Mouse (Mus musculus) embryo, embryonic 10 days (tissue): Measurements from ENCODE around the gene Cd244a.

Source experiments
- DNase-seq: peaks from one replicate; pipeline ENCODE4 v3.0.0-alpha.2; 2015; ENCODE audit warnings: low spot score

Cd244a gene

DNA sequence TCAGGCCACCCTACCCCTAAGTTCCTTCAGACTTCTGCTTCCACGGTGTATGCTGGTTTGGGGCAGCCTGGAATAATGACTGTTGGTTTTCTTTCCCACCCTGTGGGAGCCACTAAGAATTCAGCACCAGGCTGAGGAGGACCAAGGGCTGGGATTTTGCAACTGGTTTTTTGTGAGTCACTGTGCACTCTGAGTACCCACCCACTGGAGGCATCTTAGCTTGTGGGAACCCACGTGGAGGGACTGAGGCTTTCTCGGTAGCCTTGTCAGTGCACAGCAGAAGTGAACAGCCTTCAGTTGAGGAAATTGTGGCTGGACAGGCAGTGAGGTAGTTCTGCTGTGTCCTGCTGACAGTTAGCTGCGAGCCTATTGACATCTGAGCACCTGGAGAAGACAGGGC, at the start of gene Cd244a:
TSS of gene Cd244a (plus strand) at position 296 of the 400 bp plus-strand sequence.
- DNase-seq, result no peak

DNA sequence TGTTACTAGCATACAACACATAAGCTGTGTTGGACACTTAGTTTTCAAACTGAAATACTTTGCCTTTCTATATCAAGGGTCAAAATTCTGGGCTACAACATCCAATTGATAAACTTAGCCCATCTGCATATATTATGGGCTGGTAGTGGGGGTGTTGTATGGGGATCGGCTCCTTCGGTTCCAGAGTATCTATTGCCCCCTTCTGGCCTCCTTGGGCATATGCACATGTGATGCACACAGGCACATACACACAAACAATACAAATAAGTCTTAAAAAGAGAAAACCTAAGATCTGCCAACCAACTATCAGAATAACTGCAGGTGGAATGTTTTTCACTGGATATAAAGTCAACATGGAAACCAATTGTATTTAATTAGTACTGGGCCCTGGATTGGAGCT, 45.8 kb upstream of the Cd244a start:
- no peak for DNase-seq

DNA sequence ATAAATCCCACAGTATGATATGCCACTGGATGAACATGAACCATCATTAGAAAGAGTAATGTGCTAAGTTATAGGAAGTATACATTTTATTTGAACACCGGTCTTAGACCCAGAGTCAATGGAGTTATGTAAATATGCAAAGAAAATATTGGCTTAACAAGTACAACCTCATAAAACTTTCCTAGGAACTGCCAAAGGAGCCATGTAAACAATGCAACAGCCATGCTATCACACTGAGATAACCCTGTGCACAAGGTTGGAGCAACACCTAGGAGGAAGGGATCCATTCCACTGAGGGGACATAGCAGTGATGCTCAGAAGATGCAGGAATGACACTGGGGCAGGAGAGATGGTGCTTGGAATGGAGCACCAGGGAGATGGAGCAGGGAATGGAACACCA, 45.2 kb upstream of the Cd244a start:
- no peak for DNase-seq

DNA sequence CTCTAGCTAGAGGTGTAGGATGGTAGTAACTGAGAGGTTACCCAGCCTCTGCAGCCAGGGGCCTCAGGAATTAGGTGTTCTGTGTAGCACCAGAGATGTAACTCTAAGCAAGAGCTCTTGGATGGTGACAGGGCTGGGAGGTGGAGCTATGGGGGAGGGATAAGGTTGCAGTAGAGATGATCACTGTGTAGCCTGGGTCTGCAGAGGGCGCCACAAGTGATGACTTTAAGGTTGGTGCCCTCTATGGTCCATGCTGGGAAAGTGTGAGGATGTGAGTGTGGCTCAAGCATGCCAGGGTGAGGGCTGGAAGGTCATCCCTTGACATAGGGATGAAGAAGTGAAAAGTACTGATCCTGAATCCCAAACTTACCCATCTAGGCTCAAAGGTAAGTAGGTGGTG, 44.0 kb upstream of the Cd244a start:
- DNase-seq, result no peak

DNA sequence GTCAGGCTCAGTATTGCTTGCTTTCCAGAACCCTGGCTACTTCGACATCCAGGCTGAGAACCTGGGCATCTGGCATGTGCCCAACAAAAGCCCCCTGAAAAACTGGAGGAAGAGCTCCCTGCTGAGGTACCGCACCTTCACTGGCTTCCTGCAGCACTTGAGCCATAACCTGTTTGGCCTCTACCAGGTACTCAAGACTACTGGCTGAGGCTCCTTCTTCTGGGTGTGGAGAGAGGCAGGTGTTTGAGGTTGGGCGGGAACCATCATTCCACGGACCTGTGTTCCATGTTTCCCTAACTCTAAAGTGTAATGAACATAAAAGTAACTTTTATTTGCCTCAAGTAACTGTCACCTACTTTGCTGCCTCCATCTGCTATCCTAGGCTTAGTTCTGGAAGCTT, 43.4 kb upstream of the Cd244a start:
- no peak for DNase-seq

DNA sequence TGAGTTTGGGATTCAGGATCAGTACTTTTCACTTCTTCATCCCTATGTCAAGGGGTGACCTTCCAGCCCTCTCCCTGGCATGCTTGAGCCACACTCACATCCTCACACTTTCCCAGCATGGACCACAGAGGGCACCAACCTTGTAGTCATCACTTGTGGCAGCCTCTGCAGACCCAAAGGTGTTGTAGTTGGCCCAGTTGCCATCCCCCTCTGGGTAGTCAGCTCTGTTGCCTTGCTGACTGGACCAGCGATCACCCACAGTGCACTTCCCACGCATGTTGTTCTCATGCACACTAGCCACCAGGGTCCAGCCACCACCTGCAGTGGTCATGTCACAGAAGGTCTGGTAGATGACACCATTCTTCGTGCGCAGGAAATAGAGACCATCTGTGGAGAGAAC, 27.6 kb upstream of the Cd244a start:
- no peak for DNase-seq

- no peak for DNase-seq
These were observed 26.2 kb upstream of the Cd244a start for GRCm38 (mm10) chr1:171532830-171533229.

GRCm38 (mm10) chr1:171534557-171534956, 24.4 kb upstream of the Cd244a start:
- no peak for DNase-seq

DNA sequence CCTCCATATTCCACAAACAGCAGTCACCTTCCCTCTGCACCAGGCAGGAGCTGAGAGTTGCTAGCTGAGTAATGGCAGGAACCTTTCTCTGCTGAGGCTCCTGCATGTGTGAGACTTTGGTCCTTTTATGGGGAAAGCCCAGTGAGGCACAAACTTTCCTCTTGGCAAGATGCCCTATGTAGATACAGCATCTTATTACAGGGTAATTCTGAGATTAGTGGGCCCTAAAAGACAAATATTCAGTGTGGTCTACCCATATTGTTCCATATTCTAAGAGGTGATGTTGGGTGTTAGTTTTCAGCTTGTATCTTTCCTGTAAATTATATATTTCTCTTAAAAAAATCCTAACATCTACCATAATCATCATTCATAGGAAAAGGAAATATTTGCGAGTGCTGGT, 23.8 kb upstream of the Cd244a start, which contains the start of gene Itln1:
TSS of gene Itln1 (minus strand) at position 101 of the 400 bp plus-strand sequence.
- no peak for DNase-seq

DNA sequence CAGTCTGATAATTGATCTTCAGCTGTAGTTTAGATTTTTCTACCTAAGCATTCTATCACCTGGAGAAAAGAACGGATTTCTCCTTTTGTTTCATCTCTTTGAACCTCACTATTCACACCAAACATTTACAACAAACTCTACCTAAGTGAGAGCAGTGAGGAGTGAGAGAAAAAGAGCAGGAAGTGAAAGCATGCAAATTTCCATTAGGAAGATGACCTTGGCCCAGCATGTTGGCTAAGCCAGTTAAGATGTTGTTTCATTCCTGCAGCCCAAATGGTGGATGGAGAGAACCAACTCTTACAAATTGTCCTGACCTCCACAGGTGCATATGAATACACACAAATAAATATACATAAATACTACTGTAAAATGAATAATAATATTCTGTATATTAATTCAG, 18.3 kb upstream of the Cd244a start:
- DNase-seq, result no peak

- DNase-seq, result no peak
These were observed 7.7 kb upstream of the Cd244a start for GRCm38 (mm10) chr1:171551326-171551725.

DNA sequence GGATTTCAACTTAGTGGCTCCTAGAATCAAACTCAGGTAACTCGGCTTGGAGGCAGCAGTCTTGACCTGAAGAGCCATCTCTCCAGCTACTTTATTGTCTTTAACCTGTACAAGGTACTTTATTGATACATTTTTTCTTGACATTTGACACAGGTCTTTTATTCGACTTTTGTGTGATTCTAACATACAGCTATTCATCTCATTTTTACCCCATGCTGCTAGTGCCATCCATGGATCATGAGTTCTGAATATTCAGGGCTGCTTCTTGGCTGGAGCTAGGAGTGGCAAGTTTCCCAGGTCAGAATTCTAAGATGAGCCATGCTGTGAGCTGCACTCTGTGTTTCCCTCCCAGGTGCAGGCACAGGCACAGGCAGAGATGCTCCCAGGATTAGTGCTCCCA, 6.8 kb upstream of the Cd244a start:
- DNase-seq, result no peak

DNA sequence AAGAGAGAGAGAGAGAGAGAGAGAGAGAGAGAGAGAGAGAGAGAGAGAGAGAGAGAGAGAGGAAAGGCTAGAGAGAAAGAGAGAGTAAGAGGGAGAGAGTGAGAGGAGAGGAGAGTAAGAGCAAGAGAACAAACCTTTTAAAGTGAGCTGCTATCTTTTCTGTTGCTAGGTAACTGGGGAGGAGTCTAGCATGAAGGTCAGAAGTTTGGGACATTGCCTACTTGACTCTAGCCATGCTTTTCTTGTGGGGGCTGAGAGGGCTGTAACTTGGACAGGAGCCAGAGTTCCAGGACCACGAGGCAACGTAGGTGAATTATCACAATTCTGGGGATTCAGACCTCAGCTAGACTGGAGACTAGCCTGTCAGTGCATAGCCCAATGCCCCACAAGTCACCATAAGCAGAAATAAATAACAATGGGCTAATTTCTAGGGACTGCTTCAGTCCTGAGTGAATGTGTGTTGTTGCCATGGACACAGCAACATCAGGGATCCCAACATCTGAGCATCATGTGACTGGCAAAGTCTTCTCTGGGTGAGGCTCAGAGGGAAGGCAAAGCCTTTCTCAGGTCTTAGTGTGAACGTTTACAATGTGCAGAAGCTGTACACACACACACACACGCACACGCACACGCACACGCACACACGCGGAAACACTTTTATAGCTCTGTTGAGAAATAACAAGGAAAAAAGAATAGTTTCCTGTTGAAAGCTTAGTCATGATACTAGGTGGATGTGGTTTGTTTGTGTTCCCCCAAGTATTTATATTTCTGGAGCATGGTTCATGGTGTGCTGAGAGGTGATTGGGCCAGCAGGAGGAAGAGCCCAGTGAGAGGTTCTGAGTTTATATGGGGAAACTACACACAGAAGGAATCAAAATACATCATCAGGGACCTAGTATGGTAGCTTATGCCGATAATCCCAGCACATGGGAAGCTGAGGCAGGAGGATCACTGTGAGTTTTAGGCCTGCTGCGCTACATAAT, 5.3 kb upstream of the Cd244a start:
- DNase-seq, result no peak

DNA sequence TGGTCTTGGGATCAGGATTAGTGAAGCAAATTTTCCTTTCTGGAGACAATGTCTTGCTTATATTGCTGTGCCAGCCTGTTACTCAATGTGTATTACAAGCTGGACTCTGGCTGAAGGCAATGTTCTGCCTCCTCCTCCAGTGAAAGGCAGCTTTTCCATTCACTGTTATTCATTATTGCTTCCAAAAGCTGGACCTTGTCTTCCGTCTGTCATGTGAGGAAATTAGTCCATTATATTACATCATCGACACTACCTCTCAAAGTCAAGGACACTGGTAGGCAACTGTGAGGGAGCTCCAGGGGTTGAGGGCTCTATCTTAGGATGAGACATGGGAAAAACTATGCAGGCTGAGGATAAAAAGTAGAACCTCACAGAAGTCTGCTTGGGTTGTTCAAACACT, 2.6 kb upstream of the Cd244a start:
- no peak for DNase-seq

- DNase-seq, result no peak
These were observed 586 bp upstream of the Cd244a start for GRCm38 (mm10) chr1:171558407-171558806.

- no peak for DNase-seq
These were observed 1.3 kb downstream of the Cd244a start for GRCm38 (mm10) chr1:171560262-171560661.

DNA sequence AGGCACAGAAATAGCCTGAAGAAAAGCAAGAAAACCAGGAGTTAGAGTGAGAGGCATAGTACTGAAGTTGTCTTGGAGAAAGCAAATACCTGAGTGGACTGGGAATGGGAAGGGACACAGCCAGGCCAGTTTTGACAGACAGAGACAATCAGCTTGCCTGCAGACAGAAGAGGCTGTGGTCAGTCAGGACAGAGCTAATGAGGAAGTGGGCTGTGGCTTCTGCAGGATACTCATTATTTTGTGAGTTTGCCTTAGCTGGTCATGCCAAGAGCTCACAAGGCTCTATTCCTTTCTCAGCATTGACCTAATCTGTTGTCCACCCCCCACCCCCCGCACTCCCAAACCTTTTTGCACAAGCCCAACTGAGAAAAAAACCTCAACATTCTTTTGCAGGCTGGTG, 2.2 kb downstream of the Cd244a start:
- DNase-seq, result no peak

DNA sequence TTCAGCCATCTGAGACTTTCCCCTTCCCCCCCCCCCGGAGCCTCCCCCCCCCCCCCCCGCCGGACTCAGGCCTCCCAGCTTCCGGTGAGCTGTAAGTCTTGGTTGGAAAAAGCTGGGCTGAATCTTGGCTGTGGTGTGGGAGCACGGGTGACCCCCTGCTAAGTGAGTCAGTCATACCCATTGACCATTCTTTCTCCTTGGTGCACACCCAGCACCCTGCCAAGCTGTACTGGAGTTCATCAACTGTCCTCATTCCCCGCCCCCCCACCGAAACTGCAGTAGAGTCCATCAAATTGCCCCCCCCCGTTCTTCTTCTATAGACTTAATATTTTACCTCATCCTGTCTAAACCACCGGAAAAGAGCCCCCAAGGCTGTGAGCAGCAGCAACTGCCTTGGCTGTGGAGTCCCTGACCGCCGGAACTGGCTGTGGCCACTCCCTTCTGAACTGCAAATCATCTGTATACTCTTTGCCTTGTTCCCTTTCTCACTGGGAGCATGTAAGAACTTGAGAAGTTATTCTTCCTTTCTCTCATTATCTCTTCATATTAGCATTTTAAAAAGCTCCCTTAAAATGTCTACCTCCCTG, 2.7 kb downstream of the Cd244a start:
- DNase-seq, result no peak

- DNase-seq, result no peak
These were observed 4.0 kb downstream of the Cd244a start for GRCm38 (mm10) chr1:171563042-171563441.

DNA sequence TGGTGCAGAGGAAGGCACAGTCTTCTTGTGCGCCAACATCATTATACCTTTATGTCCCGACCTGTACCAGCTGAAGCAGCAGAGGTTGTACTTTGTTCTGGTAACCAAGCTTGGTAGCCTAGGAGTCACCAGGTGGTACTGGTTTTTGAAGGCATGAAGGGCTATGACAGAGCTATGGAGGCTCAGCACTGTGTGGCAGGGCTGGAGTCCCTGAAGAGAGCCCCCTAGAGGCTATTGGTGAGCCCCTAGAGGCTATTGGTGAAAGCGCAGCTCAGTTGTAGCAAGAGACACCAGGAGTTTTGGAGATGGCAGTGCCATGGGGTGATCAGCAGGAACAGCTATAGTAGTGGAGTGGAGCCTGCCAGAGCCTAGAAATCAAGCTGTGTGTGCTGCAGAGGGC, 5.3 kb downstream of the Cd244a start:
- peak; percentile 49 for DNase-seq

GRCm38 (mm10) chr1:171565888-171566287, 6.9 kb downstream of the Cd244a start:
- DNase-seq, result no peak

GRCm38 (mm10) chr1:171566777-171567176, 7.8 kb downstream of the Cd244a start:
- DNase-seq, result peak; percentile 60

DNA sequence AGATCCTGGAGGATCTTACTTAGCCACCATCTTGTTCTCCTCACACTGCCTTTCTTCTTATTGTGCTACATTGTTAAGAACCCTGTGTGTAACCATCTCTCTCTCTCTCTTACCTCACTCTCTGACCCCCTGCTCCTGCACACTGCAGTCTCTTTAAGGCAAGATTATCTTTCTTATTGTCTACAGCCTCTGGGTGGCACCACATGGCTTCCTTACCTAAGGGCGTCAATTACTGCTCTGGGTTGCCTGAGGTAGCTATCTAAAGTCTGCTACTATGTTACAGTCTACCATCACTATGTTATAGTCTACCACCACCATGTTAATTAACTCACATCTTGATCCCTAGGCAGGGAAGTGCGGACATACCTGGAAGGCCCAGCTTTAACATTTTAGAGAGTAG, 9.4 kb downstream of the Cd244a start:
- no peak for DNase-seq
